9 mouse cellular contexts compared by ENCODE assay signal in the genomic region with DNA sequence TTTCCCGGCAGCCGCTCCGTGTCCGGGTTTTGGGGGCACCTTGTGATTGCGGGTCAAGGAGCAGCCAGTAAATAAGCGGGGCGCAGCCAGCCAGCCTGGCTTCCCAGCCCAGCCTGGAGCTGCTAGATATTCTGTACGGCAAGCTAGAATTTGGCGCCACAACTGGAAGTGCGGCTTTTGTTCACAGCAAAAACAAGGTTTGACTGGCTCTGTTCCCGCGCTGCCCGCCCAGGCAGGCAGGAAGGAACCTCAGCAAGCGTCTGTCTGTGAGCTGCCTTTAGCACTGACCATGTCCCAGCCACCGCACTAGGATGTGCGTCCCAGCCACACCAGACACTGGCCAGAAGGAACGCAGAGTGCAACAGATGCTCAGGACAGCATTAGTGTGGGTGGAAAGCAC. TPM values are rescaled to one million over a fixed set of nuclear protein-coding genes. Genes with fewer than 3 reads are reported as not detected.
DNase-seq lines count a peak whose midpoint lies in the region; ATAC-seq and TF ChIP-seq lines count a peak whose summit lies in the region.
"Had no signal": no experiment of that assay in that cellular context is flagged by ENCODE, and none has a peak within 500 bp of the region (broad histone marks: within the 10 kb centered on the region; RNA-seq: fewer than 3 reads in every experiment).

No protein-coding gene starts in this region.

- H3K9me3 ChIP-seq in forebrain, embryonic 16.5 days (ENCODE audit: control insufficient read depth, low read length): no peaks in the 10 kb centered on the region
- H3K9me3 ChIP-seq in hindbrain, embryonic 11.5 days (ENCODE audit: control insufficient read depth, low read length): no peaks in the 10 kb centered on the region
- H3K9me3 ChIP-seq in lung, postnatal 0 days (ENCODE audit: low read length): no peaks in the 10 kb centered on the region

- 4% methylated on average over 17 of the region's 17 CpGs for WGBS in forebrain, embryonic 16.5 days
- 22% methylated on average over 17 of the region's 17 CpGs for WGBS in hindbrain, embryonic 11.5 days
- WGBS in lung, postnatal 0 days: 5% methylated on average over 17 of the region's 17 CpGs

- H3K4me3 ChIP-seq in forebrain, embryonic 16.5 days (replicated peaks; ENCODE audit: low read length): peak overlapping the region; percentile 19
- no peak overlapping the region for H3K4me3 ChIP-seq in hindbrain, embryonic 11.5 days (ENCODE audit: low read depth, low read length)
- peak overlapping the region; percentile 20 for H3K4me3 ChIP-seq in lung, postnatal 0 days (ENCODE audit: low read depth, low read length)

- TF ChIP-seq CTCF in lung, postnatal 0 days (IDR thresholded peaks at IDR 0.05): no peak

- no peaks in the 10 kb centered on the region for H3K36me3 ChIP-seq in forebrain, embryonic 16.5 days (ENCODE audit: control insufficient read depth, insufficient read depth)
- H3K36me3 ChIP-seq in hindbrain, embryonic 11.5 days (ENCODE audit: control insufficient read depth, insufficient read depth, low read length): no peaks in the 10 kb centered on the region
- no peaks in the 10 kb centered on the region for H3K36me3 ChIP-seq in lung, postnatal 0 days (ENCODE audit: insufficient read depth, low read length)

- no peak for TF ChIP-seq EP300 in lung, postnatal 0 days (IDR thresholded peaks at IDR 0.05)

- ATAC-seq in forebrain, embryonic 16.5 days: peak; percentile 79
- peak; percentile 53; the same call in 1 of the 2 replicates for ATAC-seq in hindbrain, embryonic 11.5 days (ENCODE audit: low FRiP score)
- ATAC-seq in lung, postnatal 0 days: peak; percentile 38; the same call in 1 of the 2 replicates

- no peaks in the 10 kb centered on the region for H3K27me3 ChIP-seq in forebrain, embryonic 16.5 days (replicated peaks; ENCODE audit: control insufficient read depth, insufficient read depth, low read length)
- H3K27me3 ChIP-seq in hindbrain, embryonic 11.5 days (ENCODE audit: control insufficient read depth, insufficient read depth, low read length): no peaks in the 10 kb centered on the region
- no peaks in the 10 kb centered on the region for H3K27me3 ChIP-seq in lung, postnatal 0 days (replicated peaks; ENCODE audit: insufficient read depth, low read length)

- H3K9ac ChIP-seq in forebrain, embryonic 16.5 days (replicated peaks; ENCODE audit: low read depth, low read length): peak overlapping the region; percentile 45
- peak overlapping the region; percentile 46; the same call in 1 of the 2 replicates for H3K9ac ChIP-seq in hindbrain, embryonic 11.5 days (ENCODE audit: low read depth, low read length)
- H3K9ac ChIP-seq in lung, postnatal 0 days (replicated peaks; ENCODE audit: low read depth): no peak overlapping the region
- H3K9ac ChIP-seq: liver, embryonic 14.5 days had no signal

- no peak overlapping the region; the same call in 1 of the 2 replicates for H3K27ac ChIP-seq in forebrain, embryonic 16.5 days (ENCODE audit: low read length)
- H3K27ac ChIP-seq in hindbrain, embryonic 11.5 days (ENCODE audit: low read depth, low read length): no peak overlapping the region
- H3K27ac ChIP-seq in lung, postnatal 0 days (ENCODE audit: low read length): no peak overlapping the region
- H3K27ac ChIP-seq: liver, embryonic 14.5 days had no signal

- H3K4me1 ChIP-seq in forebrain, embryonic 16.5 days (replicated peaks; ENCODE audit: control insufficient read depth, insufficient read depth, low read length): peaks cover 13% of the 10 kb centered on the region
- H3K4me1 ChIP-seq in hindbrain, embryonic 11.5 days (replicated peaks; ENCODE audit: control insufficient read depth, insufficient read depth, low read length): no peaks in the 10 kb centered on the region
- peaks cover 3% of the 10 kb centered on the region; the same call in 1 of the 2 replicates for H3K4me1 ChIP-seq in lung, postnatal 0 days (ENCODE audit: insufficient read depth, low read depth, low read length)

- DNase-seq in thymus, postnatal 14 days: peak; percentile 43
- DNase-seq in thymus, postnatal 25 days: no peak
- DNase-seq in hindbrain, embryonic 11.5 days (ENCODE audit: low spot score): peak; percentile 38
- DNase-seq in layer of hippocampus, adult 9-11 months: peak; percentile 38
- DNase-seq in lung, postnatal 0 days (ENCODE audit: low spot score): peak; percentile 23
- DNase-seq in retina, postnatal 1 day: peak; percentile 71
- no peak for DNase-seq in spleen, postnatal 14 days (ENCODE audit: low spot score in 2 of 2)

- peak overlapping the region; percentile 47 for H3K4me2 ChIP-seq in forebrain, embryonic 16.5 days (ENCODE audit: low read length)
- H3K4me2 ChIP-seq in hindbrain, embryonic 11.5 days (replicated peaks; ENCODE audit: low read depth, low read length): peak overlapping the region; percentile 20
- H3K4me2 ChIP-seq in lung, postnatal 0 days (replicated peaks; ENCODE audit: low read depth, low read length): peak overlapping the region; percentile 46

RNA-seq across cellular contexts. Expression of a gene that starts 20.1 kb away (rescaled TPM):
- polyA plus RNA-seq in forebrain, embryonic 16.5 days (2015; fragmentation: Nextera tagmentation; extraction: Ambion mirVana): 19.4 and 19.7 TPM in 2 replicates
- polyA plus RNA-seq in hindbrain, embryonic 11.5 days (2014; fragmentation: Nextera tagmentation; extraction: Ambion mirVana): 5.9 and 7.9 TPM in 2 replicates
- 5.9 and 7.7 TPM in 2 replicates for polyA plus RNA-seq in lung, postnatal 0 days (2015; fragmentation: Nextera tagmentation; extraction: Ambion mirVana)

Comparison
In these comparisons a context has a peak if more than half of its experiments do, and no peak if none do; other contexts are left out.
1. DNase-seq: peak in thymus, postnatal 14 days (single experiment), hindbrain, embryonic 11.5 days (single experiment), layer of hippocampus, adult 9-11 months (single experiment), lung, postnatal 0 days (single experiment) and retina, postnatal 1 day (single experiment); none in thymus, postnatal 25 days (single experiment) and spleen, postnatal 14 days (0 of 2).
2. Peak in every context shown above with its lines, with median percentiles within 50 percentile points of each other: ATAC-seq and H3K4me2 ChIP-seq.